Mouse (Mus musculus) hindbrain, postnatal 0 days (tissue): ENCODE results near the gene Arid3a. TPM values are rescaled to one million over a fixed set of nuclear protein-coding genes. Genes with fewer than 3 reads are reported as not detected.
A peak's percentile ranks its signal among the peaks of the same experiment; 100 is the strongest.

Experiments used
- ATAC-seq: fragments of 200-750 bp; cut with Nextera tagmentation; 2 replicates; pipeline ENCODE4 v1.8.0; 2017; ENCODE audit warnings: mild to moderate bottlenecking, moderate TSS enrichment, moderate library complexity
- DNase-seq: peaks from one replicate; pipeline ENCODE4 v3.0.0-alpha.2; 2015; ENCODE audit warnings: low spot score
- H3K27ac ChIP-seq: fragments of 300-500 bp; sonication (generic); 2 replicates; pipeline ENCODE4 v1.5.1; 2014; ENCODE audit warnings: mild to moderate bottlenecking
- H3K27me3 ChIP-seq: fragments of 300-500 bp; sonication (generic); 2 replicates; pipeline ENCODE4 v1.6.1; 2014; ENCODE audit warnings: low read length, mixed read lengths; ENCODE audit not compliant: insufficient read depth
- H3K36me3 ChIP-seq: fragments of 300-500 bp; sonication (generic); 2 replicates; pipeline ENCODE4 v1.6.1; 2014; ENCODE audit warnings: low read length, mixed read lengths; ENCODE audit not compliant: insufficient read depth
- H3K4me1 ChIP-seq: fragments of 300-500 bp; sonication (generic); 2 replicates; pipeline ENCODE4 v1.6.1; 2014; ENCODE audit warnings: antibody characterized with exemption, low read length, mixed read lengths; ENCODE audit not compliant: insufficient read depth
- H3K4me2 ChIP-seq: fragments of 300-500 bp; sonication (generic); 2 replicates; pipeline ENCODE4 v1.6.1; 2014; ENCODE audit warnings: low read depth, mild to moderate bottlenecking, low read length, moderate library complexity, mixed read lengths
- H3K4me3 ChIP-seq: fragments of 300-500 bp; sonication (generic); 2 replicates; pipeline ENCODE4 v1.5.1; 2014; ENCODE audit warnings: low read length
- H3K9ac ChIP-seq: fragments of 300-500 bp; sonication (generic); replicated peaks from 2 replicates; pipeline ENCODE4 v1.6.1; 2014; ENCODE audit warnings: mild to moderate bottlenecking, low read length, moderate library complexity, mixed read lengths
- H3K9me3 ChIP-seq: fragments of 300-500 bp; sonication (generic); 2 replicates; pipeline ENCODE4 v1.6.1; 2016; ENCODE audit warnings: low read length, mixed read lengths
- CTCF ChIP-seq: IDR thresholded peaks from 2 replicates; pipeline ENCODE4 v1.5.1; 2016; ENCODE audit warnings: antibody characterized with exemption, control low read depth, low read depth
- WGBS: fragments of 180-500 bp; shearing (Covaris S2); extraction: QIAGEN DNeasy Blood & Tissue Kit; methylation state at CpG from one replicate; pipeline ENCODE4 v1.1.7; 2014; 5-methylcytosine and 5-hydroxymethylcytosine counted together
- polyA plus RNA-seq: library from polyadenylated mRNA; unstranded; fragments of >200 nt; fragmentation: Nextera tagmentation; extraction: Ambion mirVana; gene quantifications from 2 replicates; pipeline ENCODE4 v1.2.1, GENCODE M21; 2015
- total RNA-seq: library from RNA; depleted of rRNA; stranded (reverse); fragments of >200 nt; gene quantifications from 2 replicates; pipeline ENCODE4 v1.2.3, GENCODE M21; 2014

The Arid3a gene
- total and polyA plus RNA-seq, 2 experiments from 2014 or later: 2.6 to 10.1 TPM

GRCm38 (mm10) chr10:79907415-79907814 is 19.4 kb upstream of the Arid3a start:
- H3K4me3 ChIP-seq: no peak overlapping the region
- 88% methylated on average over 10 of the region's 10 CpGs for WGBS
- no peaks in the 10 kb centered on the region for H3K27me3 ChIP-seq
- ATAC-seq (no peak), DNase-seq (no peak)
- no peak overlapping the region for H3K9ac ChIP-seq
- peaks cover 21% of the 10 kb centered on the region; the same call in 1 of the 2 replicates for H3K36me3 ChIP-seq
- H3K4me2 ChIP-seq: no peak overlapping the region
- no peak for TF ChIP-seq CTCF
- no peak overlapping the region for H3K27ac ChIP-seq
- no peaks in the 10 kb centered on the region for H3K9me3 ChIP-seq
- H3K4me1 ChIP-seq: no peaks in the 10 kb centered on the region

DNA sequence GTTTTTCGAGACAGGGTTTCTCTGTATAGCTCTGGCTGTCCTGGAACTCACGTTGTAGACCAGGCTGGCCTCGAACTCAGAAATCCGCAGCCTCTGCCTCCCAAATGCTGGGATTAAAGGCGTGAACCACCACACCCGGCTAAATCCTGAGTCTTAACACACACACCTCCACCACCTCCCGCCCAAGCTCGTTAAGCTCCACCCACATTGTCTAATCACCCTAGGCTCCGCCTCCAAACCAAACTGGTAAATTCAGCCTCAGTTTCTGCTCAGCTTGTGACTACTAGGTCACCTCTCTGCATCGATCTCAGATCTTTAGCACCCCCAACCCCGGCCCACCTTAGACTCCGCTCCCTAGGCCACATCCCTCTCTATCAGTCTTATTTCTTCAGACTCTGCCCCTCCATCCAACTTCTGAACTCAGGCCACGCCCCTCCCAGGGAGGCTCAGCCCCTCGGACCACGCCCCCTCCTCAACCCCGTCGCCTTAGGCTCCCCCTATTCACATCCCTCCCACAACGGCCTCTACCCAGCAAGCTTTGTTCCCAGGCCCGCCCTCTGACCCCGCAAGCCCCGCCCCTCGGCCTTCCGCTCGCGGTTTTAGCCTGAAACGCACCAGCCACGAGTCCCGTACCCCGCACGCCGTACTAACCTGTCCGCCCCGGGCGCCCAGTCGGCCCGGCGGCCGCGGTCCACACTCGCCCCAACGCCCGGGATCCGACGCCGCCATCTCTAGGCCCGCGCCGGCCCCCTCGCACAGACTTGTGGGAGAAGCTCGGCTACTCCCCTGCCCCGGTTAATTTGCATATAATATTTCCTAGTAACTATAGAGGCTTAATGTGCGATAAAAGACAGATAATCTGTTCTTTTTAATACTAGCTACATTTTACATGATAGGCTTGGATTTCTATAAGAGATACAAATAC is 18.4 kb upstream of the Arid3a start, which contains the start of gene Med16:
Gene Med16, minus strand, starts transcription at position 757 of the 925 bp plus-strand sequence.
- no peaks in the 10 kb centered on the region for H3K4me1 ChIP-seq
- peak within 1 kb of the TSS; percentile 97 for H3K9ac ChIP-seq
- H3K27me3 ChIP-seq: no peaks in the 10 kb centered on the region
- no peaks in the 10 kb centered on the region for H3K9me3 ChIP-seq
- TF ChIP-seq CTCF: no peak
- peaks cover 11% of the 10 kb centered on the region; the same call in 1 of the 2 replicates for H3K36me3 ChIP-seq
- 1% methylated on average over 52 of the region's 52 CpGs for WGBS
- ATAC-seq (peak; percentile 97), DNase-seq (peak; percentile 96)
- peak within 1 kb of the TSS; percentile 100 for H3K27ac ChIP-seq
- peak within 1 kb of the TSS; percentile 53 for H3K4me2 ChIP-seq
- H3K4me3 ChIP-seq: peak within 1 kb of the TSS; percentile 70

GRCm38 (mm10) chr10:79909092-79909922 is 17.5 kb upstream of the Arid3a start:
- ATAC-seq (peak; percentile 30; the same call in 1 of the 2 replicates), DNase-seq (no peak)
- WGBS: 22% methylated on average over 14 of the region's 14 CpGs
- no peak for TF ChIP-seq CTCF
- Histone ChIP-seq H3K4me3 (peak overlapping the region; percentile 70), H3K4me1 (no peaks in the 10 kb centered on the region), H3K9ac (peak overlapping the region; percentile 97), H3K4me2 (peak overlapping the region; percentile 53), H3K36me3 (peaks cover 11% of the 10 kb centered on the region; the same call in 1 of the 2 replicates), H3K27ac (peak overlapping the region; percentile 100), H3K27me3 (no peaks in the 10 kb centered on the region), H3K9me3 (no peaks in the 10 kb centered on the region)

DNA sequence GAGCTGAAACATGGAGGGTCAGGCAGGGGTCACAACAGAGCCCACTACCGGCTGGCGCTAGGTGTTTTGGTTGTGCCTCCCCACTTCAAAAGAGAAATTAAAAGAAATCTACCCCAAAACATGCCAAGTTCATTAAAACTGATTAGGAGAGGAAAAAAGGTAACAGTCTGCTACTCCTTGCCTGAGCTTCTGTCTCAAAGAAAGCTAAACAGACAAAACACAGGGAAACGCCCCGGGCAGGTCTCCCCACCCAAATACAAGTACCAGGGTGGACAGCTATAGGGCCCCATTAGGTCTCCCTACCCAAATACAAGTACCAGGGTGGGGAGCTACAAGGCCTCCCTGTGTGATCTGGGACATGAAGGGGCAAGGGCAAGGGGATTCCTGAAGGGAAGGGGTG is 16.3 kb upstream of the Arid3a start, which contains the start of gene Gm26602:
Gene Gm26602, plus strand, starts transcription at position 301 of the 400 bp plus-strand sequence.
- no peak within 1 kb of the TSS for H3K4me3 ChIP-seq
- TF ChIP-seq CTCF: no peak
- H3K9me3 ChIP-seq: no peaks in the 10 kb centered on the region
- WGBS: 97% methylated on average over 4 of the region's 4 CpGs
- no peak for DNase-seq
- H3K9ac ChIP-seq: peak within 1 kb of the TSS; percentile 97; the same call in 1 of the 2 replicates
- no peak for ATAC-seq
- H3K27ac ChIP-seq: peak within 1 kb of the TSS; percentile 100
- peaks cover 9% of the 10 kb centered on the region for H3K4me1 ChIP-seq
- H3K4me2 ChIP-seq: peak within 1 kb of the TSS; percentile 53; the same call in 1 of the 2 replicates
- H3K36me3 ChIP-seq: 0 out of 2 replicates have a peak, but pooled peaks cover 7% of the 10 kb centered on the region
- no peaks in the 10 kb centered on the region for H3K27me3 ChIP-seq

GRCm38 (mm10) chr10:79912412-79912811 is 14.4 kb upstream of the Arid3a start:
- Histone ChIP-seq H3K4me2 (no peak overlapping the region), H3K4me3 (no peak overlapping the region), H3K27ac (no peak overlapping the region), H3K9me3 (no peaks in the 10 kb centered on the region), H3K9ac (no peak overlapping the region), H3K36me3 (0 out of 2 replicates have a peak, but pooled peaks cover 7% of the 10 kb centered on the region), H3K27me3 (no peaks in the 10 kb centered on the region), H3K4me1 (peaks cover 14% of the 10 kb centered on the region)
- no peak for TF ChIP-seq CTCF
- 69% methylated on average over 20 of the region's 20 CpGs for WGBS
- ATAC-seq (no peak), DNase-seq (no peak)

DNA sequence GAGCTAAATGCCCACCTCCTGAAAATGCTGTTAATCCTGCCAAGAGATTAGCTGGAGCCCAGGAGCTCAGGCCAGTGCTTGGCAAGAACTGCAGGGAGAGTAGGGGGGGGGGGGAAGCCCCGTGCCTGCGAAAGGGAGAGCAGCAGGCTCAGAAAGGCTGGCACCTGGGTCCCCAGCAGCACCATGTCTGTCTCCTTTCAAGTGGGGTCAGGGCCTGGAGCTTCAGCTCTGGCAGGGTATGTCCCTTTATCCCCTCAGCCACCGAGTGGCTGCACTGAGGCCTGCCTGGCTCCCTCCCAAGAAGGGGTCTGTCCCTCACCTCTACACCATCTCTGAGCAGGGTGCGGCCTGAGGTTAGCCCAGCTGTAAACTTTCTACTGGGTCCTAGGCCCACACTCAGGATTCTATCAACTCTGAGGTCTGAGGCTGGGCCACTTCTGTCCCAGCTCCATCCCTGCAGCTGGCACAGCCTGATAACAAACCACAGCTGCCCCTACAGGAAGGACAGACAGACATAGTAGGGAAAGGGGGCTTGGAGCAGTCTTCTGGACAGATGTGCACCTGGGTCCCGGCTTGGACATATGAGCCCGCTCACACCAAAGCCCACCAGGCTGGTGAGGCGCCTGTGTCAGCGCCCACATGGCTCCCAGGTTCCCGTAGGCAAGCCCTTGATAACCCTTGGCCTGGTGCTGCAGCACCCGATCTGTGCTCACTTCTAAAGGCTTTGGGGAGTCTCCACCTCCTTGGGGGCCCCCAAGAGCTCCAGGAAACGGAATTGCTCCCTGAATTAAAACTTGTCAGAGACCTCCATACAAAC is 12.5 kb upstream of the Arid3a start:
- peak overlapping the region; percentile 15 for H3K9ac ChIP-seq
- no peak overlapping the region for H3K4me3 ChIP-seq
- 0 out of 2 replicates have a peak, but pooled peaks cover 7% of the 10 kb centered on the region for H3K36me3 ChIP-seq
- TF ChIP-seq CTCF: no peak
- peaks cover 14% of the 10 kb centered on the region for H3K4me1 ChIP-seq
- peak; percentile 48 for DNase-seq
- no peak overlapping the region for H3K4me2 ChIP-seq
- peaks cover 16% of the 10 kb centered on the region for H3K27me3 ChIP-seq
- WGBS: 69% methylated on average over 10 of the region's 11 CpGs
- H3K9me3 ChIP-seq: no peaks in the 10 kb centered on the region
- ATAC-seq: no peak
- H3K27ac ChIP-seq: peak overlapping the region; percentile 3; the same call in 1 of the 2 replicates
